Comparison of ENCODE assay signal across 9 mouse cellular contexts in genomic region chr1:43535519-43536000, GRCm38 (mm10).
A peak's percentile ranks its signal among the peaks of the same experiment; 100 is the strongest.
DNase-seq lines count a peak whose midpoint lies in the region; ATAC-seq lines count a peak whose summit lies in the region.
"Had no signal": no experiment of that assay in that cellular context is flagged by ENCODE, and none has a peak within 500 bp of the region (broad histone marks: within the 10 kb centered on the region; RNA-seq: fewer than 3 reads in every experiment).

No protein-coding gene starts in this region.

- H3K4me2 ChIP-seq in midbrain, embryonic 16.5 days (ENCODE audit: low read length) = no peak overlapping the region
- no peak overlapping the region for H3K4me2 ChIP-seq in midbrain, embryonic 11.5 days

- peaks cover 13% of the 10 kb centered on the region; the same call in 1 of the 2 replicates for H3K36me3 ChIP-seq in heart, embryonic 10.5 days
- no peaks in the 10 kb centered on the region for H3K36me3 ChIP-seq in midbrain, embryonic 16.5 days (ENCODE audit: control insufficient read depth, insufficient read depth, low read length)
- 0 out of 2 replicates have a peak, but pooled peaks cover 3% of the 10 kb centered on the region for H3K36me3 ChIP-seq in midbrain, embryonic 11.5 days (ENCODE audit: control insufficient read depth, insufficient read depth, low read length)

- no peak for DNase-seq in heart, embryonic 10.5 days (ENCODE audit: low spot score)
- DNase-seq in heart, postnatal 4 days = no peak
- DNase-seq in midbrain, embryonic 11.5 days (ENCODE audit: low spot score, missing footprints) = no peak
- DNase-seq in liver = peak; percentile 45
- peak; percentile 5 for DNase-seq in yolk sac, embryonic 10.5 days (ENCODE audit: low spot score)
- no peak for DNase-seq in thymus, postnatal 14 days
- DNase-seq in layer of hippocampus, postnatal 10 days (ENCODE audit: low spot score in 2 of 2) = no peak

- H3K9me3 ChIP-seq in heart, embryonic 10.5 days = no peaks in the 10 kb centered on the region
- H3K9me3 ChIP-seq in midbrain, embryonic 16.5 days (replicated peaks; ENCODE audit: control insufficient read depth, low read length, poor library complexity, severe bottlenecking) = no peaks in the 10 kb centered on the region
- H3K9me3 ChIP-seq in midbrain, embryonic 11.5 days (ENCODE audit: control insufficient read depth, low read length) = no peaks in the 10 kb centered on the region
- H3K9me3 ChIP-seq: hindbrain, embryonic 10.5 days had no signal

- H3K4me1 ChIP-seq in heart, embryonic 10.5 days = peaks cover 71% of the 10 kb centered on the region
- peaks cover 21% of the 10 kb centered on the region for H3K4me1 ChIP-seq in midbrain, embryonic 16.5 days (ENCODE audit: control insufficient read depth, insufficient read depth, low read length)
- H3K4me1 ChIP-seq in midbrain, embryonic 11.5 days (ENCODE audit: control insufficient read depth, insufficient read depth, low read length) = no peaks in the 10 kb centered on the region
- H3K4me1 ChIP-seq: hindbrain, embryonic 10.5 days had no signal

- H3K9ac ChIP-seq in midbrain, embryonic 16.5 days (ENCODE audit: low read depth, low read length) = no peak overlapping the region
- H3K9ac ChIP-seq in midbrain, embryonic 11.5 days (ENCODE audit: low read length) = no peak overlapping the region

- H3K4me3 ChIP-seq in heart, embryonic 10.5 days = no peak overlapping the region
- no peak overlapping the region for H3K4me3 ChIP-seq in midbrain, embryonic 16.5 days (ENCODE audit: low read depth, low read length)
- H3K4me3 ChIP-seq in midbrain, embryonic 11.5 days (ENCODE audit: low read depth, low read length) = no peak overlapping the region
- H3K4me3 ChIP-seq: hindbrain, embryonic 10.5 days had no signal

- WGBS in heart, embryonic 10.5 days = 38% methylated on average over 6 of the region's 6 CpGs
- WGBS in midbrain, embryonic 16.5 days = 78% methylated on average over 6 of the region's 6 CpGs
- 90% methylated on average over 6 of the region's 6 CpGs for WGBS in midbrain, embryonic 11.5 days

- H3K27me3 ChIP-seq in heart, embryonic 10.5 days (ENCODE audit: insufficient read depth, poor library complexity, severe bottlenecking) = no peaks in the 10 kb centered on the region
- no peaks in the 10 kb centered on the region for H3K27me3 ChIP-seq in midbrain, embryonic 16.5 days (ENCODE audit: control insufficient read depth, insufficient read depth, low read depth, low read length)
- no peaks in the 10 kb centered on the region for H3K27me3 ChIP-seq in midbrain, embryonic 11.5 days (ENCODE audit: control insufficient read depth, insufficient read depth, low read length)

- peak overlapping the region; percentile 76 for H3K27ac ChIP-seq in heart, embryonic 10.5 days
- 0 out of 2 replicates have a peak overlapping the region, but pooled peaks have one; percentile 54 for H3K27ac ChIP-seq in midbrain, embryonic 16.5 days (ENCODE audit: low read length)
- no peak overlapping the region for H3K27ac ChIP-seq in midbrain, embryonic 11.5 days (ENCODE audit: low read depth, low read length)
- H3K27ac ChIP-seq: hindbrain, embryonic 10.5 days had no signal

- no peak for ATAC-seq in midbrain, embryonic 16.5 days
- no peak for ATAC-seq in midbrain, embryonic 11.5 days (ENCODE audit: low FRiP score)

Comparison
In these comparisons a context has a peak if more than half of its experiments do, and no peak if none do; other contexts are left out.
1. DNase-seq: peak in liver (single experiment) and yolk sac, embryonic 10.5 days (single experiment); none in heart, embryonic 10.5 days (single experiment), heart, postnatal 4 days (single experiment), midbrain, embryonic 11.5 days (single experiment), thymus, postnatal 14 days (single experiment) and layer of hippocampus, postnatal 10 days (0 of 2).